In the genomic region with DNA sequence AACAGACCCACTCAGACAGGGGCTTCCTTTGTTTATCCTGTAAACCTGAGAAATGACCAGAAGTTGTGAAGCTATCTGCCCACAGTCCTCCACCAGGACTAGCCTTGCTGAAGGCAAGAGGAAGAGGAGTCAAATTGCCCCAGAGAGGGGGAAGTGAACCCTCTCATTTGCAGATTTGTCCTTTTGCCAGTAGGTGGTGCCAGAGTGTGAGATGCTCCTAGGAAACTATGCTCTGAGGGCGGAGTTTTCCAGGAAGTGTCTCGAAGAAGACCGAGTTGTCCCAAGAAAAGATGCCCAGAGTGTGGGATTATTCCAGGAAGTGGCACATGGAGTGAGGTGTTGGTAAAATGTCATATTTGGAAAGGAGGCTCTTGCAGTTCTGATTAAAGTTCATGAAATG, we compare ENCODE assay signal across 9 mouse cellular contexts.
DNase-seq lines count a peak whose midpoint lies in the region; ATAC-seq and TF ChIP-seq lines count a peak whose summit lies in the region.
"Had no signal": no experiment of that assay in that cellular context is flagged by ENCODE, and none has a peak within 500 bp of the region (broad histone marks: within the 10 kb centered on the region; RNA-seq: fewer than 3 reads in every experiment).

No protein-coding gene starts in this region.

- no peak overlapping the region for H3K27ac ChIP-seq in layer of hippocampus, adult 2 months
- H3K27ac ChIP-seq in small intestine, adult 2 months (ENCODE audit: insufficient read depth, low read depth, low read length) = no peak overlapping the region
- no peak overlapping the region for H3K27ac ChIP-seq in forebrain, embryonic 13.5 days
- H3K27ac ChIP-seq: heart, embryonic 13.5 days had no signal

- H3K4me3 ChIP-seq in layer of hippocampus, adult 2 months = no peak overlapping the region
- no peak overlapping the region for H3K4me3 ChIP-seq in small intestine, adult 2 months (ENCODE audit: low read depth, low read length)
- no peak overlapping the region for H3K4me3 ChIP-seq in forebrain, embryonic 13.5 days
- H3K4me3 ChIP-seq: heart, embryonic 13.5 days had no signal

- H3K4me1 ChIP-seq in small intestine, adult 2 months (ENCODE audit: control insufficient read depth, insufficient read depth, insufficient read length, low read length) = no peaks in the 10 kb centered on the region
- H3K4me1 ChIP-seq in forebrain, embryonic 13.5 days = no peaks in the 10 kb centered on the region
- H3K4me1 ChIP-seq: heart, embryonic 13.5 days had no signal

- peak; percentile 77 for TF ChIP-seq CTCF in layer of hippocampus, adult 2 months (conservative IDR thresholded peaks at IDR 0.05)
- peak; percentile 43; the same call in 1 of the 2 replicates for TF ChIP-seq CTCF in small intestine, adult 2 months (IDR thresholded peaks at IDR 0.05; ENCODE audit: extremely low read depth, insufficient read length, insufficient replicate concordance, low read depth, low read length)

- WGBS in small intestine, adult 2 months = 34% methylated on average over 3 of the region's 3 CpGs
- 71% methylated on average over 3 of the region's 3 CpGs for WGBS in forebrain, embryonic 13.5 days

- no peaks in the 10 kb centered on the region for H3K36me3 ChIP-seq in small intestine, adult 2 months (ENCODE audit: control insufficient read depth, insufficient read depth, low read length)
- no peaks in the 10 kb centered on the region for H3K36me3 ChIP-seq in forebrain, embryonic 13.5 days (ENCODE audit: poor library complexity, severe bottlenecking)
- H3K36me3 ChIP-seq: heart, embryonic 13.5 days had no signal

- peak; percentile 29 for DNase-seq in adrenal gland, adult 2 months
- DNase-seq in adrenal gland, postnatal 4 days (ENCODE audit: low spot score in 2 of 2) = no peak
- peak; percentile 5 to 39 for DNase-seq in layer of hippocampus, adult 2 months (ENCODE audit: low spot score in 2 of 2)
- DNase-seq in layer of hippocampus, adult 9-10 months (ENCODE audit: low spot score) = no peak
- DNase-seq in adipocyte (ENCODE audit: low spot score) = peak; percentile 18
- peak; percentile 63 for DNase-seq in induced T-regulatory cell, adult 2 months (ENCODE audit: low read depth)

- H3K9me3 ChIP-seq in forebrain, embryonic 13.5 days (replicated peaks) = no peaks in the 10 kb centered on the region
- H3K9me3 ChIP-seq: heart, embryonic 13.5 days had no signal

- TF ChIP-seq POLR2A in small intestine, adult 2 months (IDR thresholded peaks at IDR 0.05; ENCODE audit: low read depth, low read length) = no peak

- ATAC-seq in forebrain, embryonic 13.5 days = no peak

- no peaks in the 10 kb centered on the region for H3K27me3 ChIP-seq in small intestine, adult 2 months (ENCODE audit: control insufficient read depth, insufficient read depth, low read length)
- H3K27me3 ChIP-seq in forebrain, embryonic 13.5 days = no peaks in the 10 kb centered on the region
- H3K27me3 ChIP-seq: heart, embryonic 13.5 days had no signal

- H3K4me2 ChIP-seq in forebrain, embryonic 13.5 days = no peak overlapping the region
- H3K4me2 ChIP-seq: heart, embryonic 13.5 days had no signal

- no peak overlapping the region for H3K9ac ChIP-seq in forebrain, embryonic 13.5 days
- H3K9ac ChIP-seq: heart, embryonic 13.5 days had no signal

Comparison
In these comparisons a context has a peak if more than half of its experiments do, and no peak if none do; other contexts are left out.
1. DNase-seq: peak in adrenal gland, adult 2 months (single experiment), layer of hippocampus, adult 2 months (2 of 2), adipocyte (single experiment) and induced T-regulatory cell, adult 2 months (single experiment); none in adrenal gland, postnatal 4 days (0 of 2) and layer of hippocampus, adult 9-10 months (single experiment).